Mouse (Mus musculus) stomach, embryonic 14.5 days (tissue): ENCODE results near the gene Prpf40b. TPM values are rescaled to one million over a fixed set of nuclear protein-coding genes. Genes with fewer than 3 reads are reported as not detected.

Experiments used
- ATAC-seq: fragments of 200-750 bp; cut with Nextera tagmentation; 2 replicates; pipeline ENCODE4 v1.8.0; 2017; ENCODE audit warnings: low read depth, moderate TSS enrichment; ENCODE audit not compliant: insufficient number of reproducible peaks, insufficient read depth, low FRiP score
- H3K27ac ChIP-seq: fragments of 300-500 bp; sonication (generic); 2 replicates; pipeline ENCODE4 v1.5.1; 2014; ENCODE audit warnings: mild to moderate bottlenecking, low read length, moderate library complexity, mixed read lengths
- H3K27me3 ChIP-seq: fragments of 300-500 bp; sonication (generic); 2 replicates; pipeline ENCODE4 v1.6.1; 2014; ENCODE audit warnings: low read length, control low read depth, mixed read lengths; ENCODE audit not compliant: control insufficient read depth, insufficient read depth
- H3K36me3 ChIP-seq: fragments of 300-500 bp; sonication (generic); 2 replicates; pipeline ENCODE4 v1.6.1; 2014; ENCODE audit warnings: mild to moderate bottlenecking, control low read depth, low read length, moderate library complexity, mixed read lengths; ENCODE audit not compliant: control insufficient read depth, insufficient read depth
- H3K4me1 ChIP-seq: fragments of 300-500 bp; sonication (generic); 2 replicates; pipeline ENCODE4 v1.6.1; 2014; ENCODE audit warnings: low read length, control low read depth, mixed read lengths; ENCODE audit not compliant: control insufficient read depth, insufficient read depth
- H3K4me2 ChIP-seq: fragments of 300-500 bp; sonication (generic); replicated peaks from 2 replicates; pipeline ENCODE4 v1.6.1; 2014; ENCODE audit warnings: low read depth, low read length, control low read depth
- H3K4me3 ChIP-seq: fragments of 300-500 bp; sonication (generic); 2 replicates; pipeline ENCODE4 v1.5.1; 2014; ENCODE audit warnings: low read depth, low read length, control low read depth
- H3K9ac ChIP-seq: fragments of 300-500 bp; sonication (generic); replicated peaks from 2 replicates; pipeline ENCODE4 v1.6.1; 2014; ENCODE audit warnings: low read depth, mild to moderate bottlenecking, control low read depth, low read length, moderate library complexity, mixed read lengths
- H3K9me3 ChIP-seq: fragments of 300-500 bp; sonication (generic); 2 replicates; pipeline ENCODE4 v1.6.1; 2016; ENCODE audit warnings: low read depth, low read length, control low read depth; ENCODE audit not compliant: control insufficient read depth
- WGBS: fragments of 180-500 bp; shearing (Covaris S2); extraction: QIAGEN DNeasy Blood & Tissue Kit; methylation state at CpG from one replicate; pipeline ENCODE4 v1.1.7; 2014; 5-methylcytosine and 5-hydroxymethylcytosine counted together
- polyA plus RNA-seq: library from polyadenylated mRNA; unstranded; fragments of >200 nt; fragmentation: Nextera tagmentation; extraction: Ambion mirVana; gene quantifications from 2 replicates; pipeline ENCODE4 v1.2.1, GENCODE M21; 2014

The Prpf40b gene
- polyA plus RNA-seq, 1 experiment from 2014 or later: 57.5 TPM

DNA sequence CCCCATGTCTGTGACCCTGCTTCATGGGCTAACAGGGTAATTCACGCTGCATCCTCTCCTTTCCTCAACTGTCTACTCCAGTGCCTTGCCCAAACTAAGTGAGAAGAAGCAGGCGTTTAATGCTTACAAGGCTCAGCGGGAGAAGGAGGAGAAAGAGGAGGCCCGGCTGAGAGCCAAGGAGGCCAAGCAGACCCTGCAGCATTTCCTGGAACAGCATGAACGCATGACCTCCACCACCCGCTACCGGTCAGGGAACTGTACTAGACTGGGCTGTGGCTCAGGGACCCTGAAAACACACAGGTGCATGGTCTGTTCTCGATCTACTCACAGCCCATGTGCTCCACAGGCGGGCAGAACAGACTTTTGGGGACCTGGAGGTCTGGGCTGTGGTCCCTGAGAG, 12.6 kb downstream of the Prpf40b start:
- no peaks in the 10 kb centered on the region for H3K4me1 ChIP-seq
- H3K4me2 ChIP-seq: no peak overlapping the region
- no peak overlapping the region for H3K9ac ChIP-seq
- no peaks in the 10 kb centered on the region for H3K9me3 ChIP-seq
- peaks cover 70% of the 10 kb centered on the region for H3K36me3 ChIP-seq
- no peak for ATAC-seq
- H3K27ac ChIP-seq: no peak overlapping the region
- WGBS: 89% methylated on average over 9 of the region's 9 CpGs
- H3K27me3 ChIP-seq: no peaks in the 10 kb centered on the region
- no peak overlapping the region for H3K4me3 ChIP-seq

DNA sequence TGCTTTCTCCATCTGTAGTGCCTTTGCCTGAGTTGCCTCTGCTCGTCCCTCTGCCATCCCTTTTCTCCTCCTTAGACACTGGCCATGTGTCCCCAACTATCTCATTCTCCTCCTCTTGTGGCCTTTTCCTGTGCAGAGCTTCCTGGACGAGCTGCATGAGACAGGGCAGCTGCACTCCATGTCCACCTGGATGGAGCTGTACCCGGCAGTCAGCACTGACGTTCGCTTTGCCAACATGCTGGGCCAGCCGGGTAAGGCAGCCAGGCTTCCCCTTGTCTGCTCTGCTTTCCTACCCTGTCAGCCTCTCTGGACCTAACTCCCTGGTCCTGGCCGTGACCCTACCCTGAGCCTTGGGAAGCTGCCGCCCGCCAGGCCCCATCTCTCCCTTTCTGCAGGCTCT, 14.7 kb downstream of the Prpf40b start:
- no peak for ATAC-seq
- no peaks in the 10 kb centered on the region for H3K4me1 ChIP-seq
- no peak overlapping the region for H3K4me3 ChIP-seq
- no peak overlapping the region for H3K9ac ChIP-seq
- no peak overlapping the region for H3K4me2 ChIP-seq
- H3K36me3 ChIP-seq: peaks cover 73% of the 10 kb centered on the region
- H3K27me3 ChIP-seq: no peaks in the 10 kb centered on the region
- H3K27ac ChIP-seq: no peak overlapping the region
- 86% methylated on average over 9 of the region's 9 CpGs for WGBS
- H3K9me3 ChIP-seq: no peaks in the 10 kb centered on the region

DNA sequence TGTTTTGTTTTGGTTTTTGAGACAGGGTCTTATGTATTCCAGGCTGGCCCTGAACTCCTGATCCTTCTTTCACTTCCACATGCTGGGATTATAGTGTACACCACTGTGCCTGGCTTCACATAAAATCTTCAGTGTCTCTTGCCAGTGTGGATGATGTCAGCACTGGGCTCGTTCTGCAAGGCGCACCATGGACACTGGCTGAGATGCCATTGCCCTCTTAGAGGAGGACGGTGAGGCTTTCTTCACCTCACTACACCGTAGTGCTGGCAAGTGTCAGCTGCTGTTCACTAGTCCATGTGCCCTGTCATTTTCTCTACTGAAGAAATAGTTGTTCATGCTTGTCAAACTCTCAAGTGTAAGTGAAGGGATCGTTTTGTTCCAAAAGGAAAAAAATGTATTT, 15.7 kb downstream of the Prpf40b start:
- Histone ChIP-seq H3K9ac (no peak overlapping the region), H3K27ac (no peak overlapping the region), H3K36me3 (peaks cover 70% of the 10 kb centered on the region), H3K4me2 (no peak overlapping the region), H3K27me3 (no peaks in the 10 kb centered on the region), H3K4me3 (no peak overlapping the region), H3K9me3 (no peaks in the 10 kb centered on the region), H3K4me1 (no peaks in the 10 kb centered on the region)
- 89% methylated on average over 5 of the region's 5 CpGs for WGBS
- ATAC-seq: no peak

DNA sequence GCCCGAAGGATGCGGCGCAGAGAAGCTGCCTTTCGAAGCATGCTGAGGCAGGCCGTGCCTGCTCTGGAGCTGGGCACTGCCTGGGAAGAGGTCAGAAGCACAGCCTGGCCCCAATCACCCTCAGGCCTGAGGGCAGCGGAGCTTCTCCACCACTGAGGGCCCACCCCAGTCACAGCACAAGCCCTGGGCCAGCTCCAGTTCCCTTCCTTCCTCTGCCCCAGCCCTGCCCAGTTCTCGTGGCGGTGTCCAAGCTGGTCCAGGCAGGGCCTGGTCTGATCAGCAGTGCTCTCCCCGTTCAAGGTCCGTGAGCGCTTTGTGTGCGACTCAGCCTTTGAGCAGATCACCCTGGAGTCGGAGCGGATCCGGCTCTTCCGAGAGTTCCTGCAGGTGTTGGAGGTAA, 20.0 kb downstream of the Prpf40b start:
- H3K27ac ChIP-seq: no peak overlapping the region
- WGBS: 91% methylated on average over 15 of the region's 16 CpGs

DNA sequence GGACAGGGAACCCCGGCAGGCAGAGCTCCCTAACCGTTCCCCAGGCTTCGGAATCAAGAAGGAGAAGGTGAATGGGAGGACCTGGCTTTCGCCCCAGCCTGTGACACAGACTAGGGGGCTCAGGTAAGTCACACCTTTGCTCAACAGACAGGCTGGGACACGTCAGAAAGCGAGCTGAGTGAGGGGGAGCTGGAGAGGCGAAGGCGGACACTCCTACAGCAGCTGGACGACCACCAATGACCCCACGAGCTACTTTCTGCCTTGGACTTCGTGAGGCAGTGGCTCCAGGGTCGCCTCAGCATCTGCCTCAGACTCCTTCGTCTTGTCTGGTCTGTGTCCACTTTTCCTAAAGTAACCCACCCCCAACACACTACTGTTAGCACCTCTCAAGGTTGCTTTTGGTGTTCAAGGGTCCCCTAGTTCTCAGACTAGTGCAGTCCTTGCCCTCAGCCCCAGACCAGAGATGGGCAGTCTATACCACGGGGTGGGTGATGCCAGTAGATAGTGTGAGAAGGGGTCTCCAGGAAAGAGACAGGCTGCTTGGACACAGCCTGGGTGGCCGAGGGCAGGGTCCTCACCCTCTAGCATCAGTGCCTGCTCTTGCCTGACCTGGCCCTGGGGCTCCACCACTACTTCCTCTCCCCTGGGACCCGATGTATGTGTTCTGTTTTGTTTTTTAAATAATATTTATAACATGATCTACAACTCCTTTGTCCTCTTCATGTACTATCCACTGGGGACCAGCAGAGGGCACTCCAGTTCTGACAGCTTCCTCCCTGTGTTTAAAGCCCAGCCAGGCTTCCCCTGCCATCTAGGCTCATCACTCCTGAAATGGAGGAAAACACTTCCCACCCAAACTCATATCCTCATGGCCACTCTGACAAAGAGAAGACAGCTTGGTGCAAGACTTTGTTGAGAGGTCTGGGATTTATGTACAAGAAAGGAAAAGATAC, 21.7 kb downstream of the Prpf40b start:
- Histone ChIP-seq H3K4me2 (no peak overlapping the region), H3K36me3 (peaks cover 66% of the 10 kb centered on the region), H3K9ac (no peak overlapping the region), H3K27ac (peak overlapping the region; percentile 46; the same call in 1 of the 2 replicates), H3K27me3 (no peaks in the 10 kb centered on the region), H3K9me3 (no peaks in the 10 kb centered on the region), H3K4me1 (no peaks in the 10 kb centered on the region), H3K4me3 (no peak overlapping the region)
- no peak; the same call in 1 of the 2 replicates for ATAC-seq
- WGBS: 66% methylated on average over 16 of the region's 16 CpGs

More for the DNA sequence above, 20.0 kb downstream of the Prpf40b start:
- Histone ChIP-seq H3K4me1 (no peaks in the 10 kb centered on the region), H3K27me3 (no peaks in the 10 kb centered on the region), H3K4me3 (no peak overlapping the region), H3K9ac (no peak overlapping the region), H3K36me3 (peaks cover 65% of the 10 kb centered on the region), H3K9me3 (no peaks in the 10 kb centered on the region), H3K4me2 (no peak overlapping the region)
- peak; percentile 16; the same call in 1 of the 2 replicates for ATAC-seq

- Histone ChIP-seq H3K27me3 (no peaks in the 10 kb centered on the region), H3K36me3 (peaks cover 73% of the 10 kb centered on the region), H3K4me2 (no peak overlapping the region), H3K9ac (no peak overlapping the region), H3K4me1 (no peaks in the 10 kb centered on the region), H3K27ac (peak overlapping the region; percentile 46; the same call in 1 of the 2 replicates), H3K9me3 (no peaks in the 10 kb centered on the region), H3K4me3 (no peak overlapping the region)
- WGBS: 54% methylated on average over 2 of the region's 2 CpGs
- no peak for ATAC-seq
Observed at GRCm38 (mm10) chr15:99317267-99317651, 22.4 kb downstream of the Prpf40b start.

GRCm38 (mm10) chr15:99318071-99318470, 23.2 kb downstream of the Prpf40b start:
- peaks cover 73% of the 10 kb centered on the region for H3K36me3 ChIP-seq
- no peaks in the 10 kb centered on the region for H3K27me3 ChIP-seq
- no peak overlapping the region for H3K9ac ChIP-seq
- peak overlapping the region; percentile 46; the same call in 1 of the 2 replicates for H3K27ac ChIP-seq
- no peak for ATAC-seq
- H3K9me3 ChIP-seq: no peaks in the 10 kb centered on the region
- no peak overlapping the region for H3K4me3 ChIP-seq
- WGBS: 87% methylated on average over 6 of the region's 6 CpGs
- no peak overlapping the region for H3K4me2 ChIP-seq
- no peaks in the 10 kb centered on the region for H3K4me1 ChIP-seq

GRCm38 (mm10) chr15:99318861-99319410, 24.0 kb downstream of the Prpf40b start:
- H3K36me3 ChIP-seq: peaks cover 76% of the 10 kb centered on the region
- no peak overlapping the region for H3K9ac ChIP-seq
- 84% methylated on average over 14 of the region's 14 CpGs for WGBS
- ATAC-seq: no peak
- no peak overlapping the region for H3K4me3 ChIP-seq
- no peaks in the 10 kb centered on the region for H3K4me1 ChIP-seq
- no peaks in the 10 kb centered on the region for H3K27me3 ChIP-seq
- H3K27ac ChIP-seq: peak overlapping the region; percentile 27; the same call in 1 of the 2 replicates
- H3K4me2 ChIP-seq: no peak overlapping the region
- H3K9me3 ChIP-seq: no peaks in the 10 kb centered on the region
